Mouse (Mus musculus) heart, adult 2 months (tissue): ENCODE data around the gene Slc22a20. TPM values are rescaled to one million over a fixed set of nuclear protein-coding genes. Genes with fewer than 3 reads are reported as not detected.

Experiments
- DNase-seq, 2 experiments: peaks; one replicate each; pipeline ENCODE4 v3.0.0; 2021
- H3K27ac ChIP-seq: fragments of 200-600 bp; 2 replicates; pipeline ENCODE4 v1.8.1; 2022
- H3K27me3 ChIP-seq: fragments of 200-500 bp; 2 replicates; pipeline ENCODE4 v1.6.1; 2012; ENCODE audit warnings: mild to moderate bottlenecking, low read length, inconsistent platforms, mixed read lengths; ENCODE audit not compliant: control insufficient read depth, insufficient read depth
- H3K36me3 ChIP-seq: fragments of 200-500 bp; 2 replicates; pipeline ENCODE4 v1.6.1; 2012; ENCODE audit warnings: low read length, inconsistent platforms; ENCODE audit not compliant: control insufficient read depth, insufficient read depth
- H3K4me1 ChIP-seq: fragments of 200-500 bp; 2 replicates; pipeline ENCODE4 v1.6.1; 2011; ENCODE audit warnings: low read length; ENCODE audit not compliant: control insufficient read depth, insufficient read depth
- H3K4me3 ChIP-seq: fragments of 200-600 bp; 2 replicates; pipeline ENCODE4 v1.8.1; 2022
- H3K79me2 ChIP-seq: fragments of 200-500 bp; replicated peaks from 2 replicates; pipeline ENCODE4 v1.6.1; 2012; ENCODE audit warnings: mild to moderate bottlenecking, inconsistent platforms, low read length, moderate library complexity, mixed read lengths; ENCODE audit not compliant: control insufficient read depth, insufficient read depth
- H3K9ac ChIP-seq: fragments of 200-500 bp; 2 replicates; pipeline ENCODE4 v1.6.1; 2012; ENCODE audit warnings: low read depth, mild to moderate bottlenecking, control low read depth, inconsistent platforms, low read length, mixed read lengths
- CTCF ChIP-seq: fragments of 200-600 bp; IDR thresholded peaks from 2 replicates; pipeline ENCODE4 v1.8.1; 2022; ENCODE audit warnings: antibody characterized with exemption, mild to moderate bottlenecking, moderate library complexity
- EP300 ChIP-seq: fragments of 200-500 bp; IDR thresholded peaks from 2 replicates; pipeline ENCODE4 v1.6.1; 2011; ENCODE audit warnings: low read depth, low read length, control low read depth; ENCODE audit not compliant: insufficient read depth
- POLR2A ChIP-seq: fragments of 200-500 bp; IDR thresholded peaks from 2 replicates; pipeline ENCODE4 v1.6.1; 2011; ENCODE audit warnings: mild to moderate bottlenecking, low read depth, low read length, control low read depth; ENCODE audit not compliant: insufficient read depth
- WGBS: fragments of 180-500 bp; shearing (Covaris S2); methylation state at CpG from one replicate; pipeline ENCODE4 v1.1.7; 2018; 5-methylcytosine and 5-hydroxymethylcytosine counted together
- intact Hi-C: fragments of 180-260 bp; cut with DNase I; formaldehyde crosslinking; loops from one replicate; pipeline ENCODE4 v1.15.1; 2025
- long read RNA-seq: library from polyadenylated mRNA; stranded (forward); transcript quantifications from one replicate; pipeline ENCODE4 v2.0.0, GENCODE M21; 2021
- polyA plus RNA-seq: library from polyadenylated mRNA; depleted of rRNA; stranded (reverse); fragments of >200 nt; gene quantifications from 2 replicates; pipeline ENCODE4 v1.2.3, GENCODE M21; 2012; rRNA removed
- total RNA-seq, 2 experiments: library from RNA; stranded (reverse); gene quantifications; 2 replicates each; pipeline ENCODE4 v1.2.3; 2021

Gene Slc22a20
- total RNA-seq (not detected), polyA plus RNA-seq (not detected in 2 replicates)
- long read RNA-seq, result 0 reads

DNA sequence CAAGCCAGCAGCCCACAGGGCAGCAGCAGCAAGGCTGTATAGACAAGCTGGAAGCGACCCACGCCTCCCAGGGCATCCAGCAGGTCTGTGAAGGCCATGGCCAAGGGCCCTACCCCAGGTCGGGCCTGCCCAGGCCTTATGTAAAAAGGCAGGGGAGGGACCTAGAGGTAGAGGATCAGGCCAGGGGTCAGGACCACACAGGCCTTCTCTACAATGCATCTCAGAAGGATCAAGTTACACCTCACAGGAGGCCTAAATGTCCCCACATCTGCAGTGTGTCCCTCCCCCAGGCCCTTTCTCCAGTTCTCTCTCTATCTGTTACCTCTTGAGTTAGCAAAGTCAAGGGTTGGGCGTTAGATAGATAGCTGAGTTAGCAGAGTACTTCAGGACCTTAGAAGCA is at the start of gene Slc22a20:
Slc22a20 (minus strand) TSS at position 101 of the 400 bp plus-strand sequence.
- H3K4me1 ChIP-seq, result no peaks in the 10 kb centered on the region

GRCm38 (mm10) chr19:6030520-6031280 is 44.8 kb upstream of the Slc22a20 start:
- TF ChIP-seq CTCF, result no peak
- no peak for TF ChIP-seq POLR2A
- TF ChIP-seq EP300, result no peak
- DNase-seq, result no peak
- H3K4me3 ChIP-seq, result no peak overlapping the region
- no peaks in the 10 kb centered on the region for H3K4me1 ChIP-seq
- intact Hi-C loops, result no loop called here
- 65% methylated on average over 14 of the region's 14 CpGs for WGBS
- no peak overlapping the region for H3K9ac ChIP-seq
- H3K27me3 ChIP-seq, result no peaks in the 10 kb centered on the region
- H3K27ac ChIP-seq, result no peak overlapping the region
- no peaks in the 10 kb centered on the region for H3K79me2 ChIP-seq
- no peaks in the 10 kb centered on the region for H3K36me3 ChIP-seq

More for the DNA sequence above, at the start of gene Slc22a20:
- Histone ChIP-seq H3K4me3 (no peak within 1 kb of the TSS), H3K27me3 (no peaks in the 10 kb centered on the region), H3K79me2 (no peaks in the 10 kb centered on the region), H3K27ac (no peak within 1 kb of the TSS), H3K9ac (no peak within 1 kb of the TSS), H3K36me3 (no peaks in the 10 kb centered on the region)
- WGBS, result 70% methylated on average over 4 of the region's 4 CpGs
- intact Hi-C loops, result no loop called here
- no peak for DNase-seq
- TF ChIP-seq POLR2A (no peak), CTCF (no peak), EP300 (no peak)

DNA sequence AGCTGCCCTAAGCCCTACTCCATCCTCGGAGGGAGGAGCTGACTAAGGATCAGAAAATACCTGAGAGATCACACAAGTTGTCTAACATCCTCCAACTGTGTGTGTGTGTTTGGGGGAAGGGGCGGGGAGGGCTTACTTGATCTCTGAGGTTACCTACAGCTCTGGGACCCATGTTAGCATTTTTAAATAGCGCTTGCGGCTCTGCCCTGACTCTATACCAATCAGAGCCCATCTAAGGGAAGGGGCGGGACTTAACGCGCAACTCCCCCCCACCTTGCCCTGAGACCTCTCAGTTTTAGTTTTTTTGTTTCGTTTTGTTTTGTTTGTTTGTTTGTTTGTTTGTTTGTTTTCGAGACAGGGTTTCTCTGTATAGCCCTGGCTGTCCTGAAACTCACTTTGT is 43.5 kb upstream of the Slc22a20 start:
- H3K79me2 ChIP-seq, result no peaks in the 10 kb centered on the region
- no peaks in the 10 kb centered on the region for H3K36me3 ChIP-seq
- DNase-seq, result no peak
- H3K4me1 ChIP-seq, result no peaks in the 10 kb centered on the region
- WGBS, result 73% methylated on average over 9 of the region's 9 CpGs
- no peak overlapping the region for H3K27ac ChIP-seq
- H3K4me3 ChIP-seq, result no peak overlapping the region
- intact Hi-C loops, result no loop called here
- no peak overlapping the region for H3K9ac ChIP-seq
- TF ChIP-seq CTCF (no peak), POLR2A (no peak), EP300 (no peak)
- no peaks in the 10 kb centered on the region for H3K27me3 ChIP-seq

DNA sequence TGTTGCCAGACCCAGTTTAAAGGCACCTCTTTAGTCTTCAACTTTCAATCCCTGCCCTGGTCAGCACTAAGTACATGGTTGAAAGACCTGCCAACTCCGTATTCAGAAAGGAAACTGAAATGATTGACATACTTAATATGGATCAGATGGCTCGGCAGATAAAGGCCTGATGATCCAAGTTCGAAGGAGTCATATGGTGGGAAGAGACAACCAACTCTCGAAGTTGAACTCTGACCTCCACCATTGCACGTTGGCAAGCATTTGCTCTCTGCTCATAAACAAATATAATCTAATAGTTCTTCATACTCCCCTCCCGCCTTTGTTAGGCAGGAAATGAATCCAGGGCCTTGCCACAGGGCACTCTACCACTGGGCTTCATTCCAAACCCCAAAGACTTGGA is 43.0 kb upstream of the Slc22a20 start:
- no peaks in the 10 kb centered on the region for H3K79me2 ChIP-seq
- no peaks in the 10 kb centered on the region for H3K27me3 ChIP-seq
- H3K36me3 ChIP-seq, result no peaks in the 10 kb centered on the region
- 65% methylated on average over 6 of the region's 6 CpGs for WGBS
- H3K4me1 ChIP-seq, result no peaks in the 10 kb centered on the region
- DNase-seq, result no peak
- intact Hi-C loops, result no loop called here
- TF ChIP-seq EP300 (no peak), POLR2A (no peak), CTCF (no peak)
- no peak overlapping the region for H3K27ac ChIP-seq
- no peak overlapping the region for H3K9ac ChIP-seq
- no peak overlapping the region for H3K4me3 ChIP-seq

DNA sequence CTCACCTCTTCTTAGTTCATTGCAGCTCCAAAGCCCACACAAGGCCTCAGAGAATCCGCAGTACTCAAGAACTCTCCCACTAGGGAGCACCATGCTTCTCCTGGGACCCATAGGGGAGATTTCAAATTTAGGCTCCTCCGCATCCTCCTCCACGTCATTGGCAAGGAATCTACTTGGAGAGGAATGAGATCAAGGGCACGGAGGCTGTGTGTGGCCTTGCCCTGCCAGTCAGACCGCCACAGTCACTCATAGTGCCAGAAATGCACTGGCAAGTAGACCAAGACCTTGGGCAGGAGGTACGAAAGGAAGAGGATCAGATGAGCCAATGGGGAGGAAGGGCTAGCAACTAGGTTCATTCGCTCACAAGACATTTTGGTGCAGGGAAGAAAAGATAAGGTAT is 38.0 kb upstream of the Slc22a20 start:
- no peak overlapping the region for H3K27ac ChIP-seq
- no peak for DNase-seq
- intact Hi-C loops, result no loop called here
- H3K79me2 ChIP-seq, result no peaks in the 10 kb centered on the region
- no peak overlapping the region for H3K9ac ChIP-seq
- H3K27me3 ChIP-seq, result peaks cover 3% of the 10 kb centered on the region; the same call in 1 of the 2 replicates
- WGBS, result 65% methylated on average over 7 of the region's 7 CpGs
- TF ChIP-seq CTCF (no peak), POLR2A (no peak), EP300 (no peak)
- H3K36me3 ChIP-seq, result no peaks in the 10 kb centered on the region
- no peaks in the 10 kb centered on the region for H3K4me1 ChIP-seq
- H3K4me3 ChIP-seq, result no peak overlapping the region

GRCm38 (mm10) chr19:6023059-6023458 is 37.1 kb upstream of the Slc22a20 start:
- Histone ChIP-seq H3K36me3 (no peaks in the 10 kb centered on the region), H3K27ac (no peak overlapping the region), H3K27me3 (peaks cover 3% of the 10 kb centered on the region; the same call in 1 of the 2 replicates), H3K4me3 (no peak overlapping the region), H3K79me2 (no peaks in the 10 kb centered on the region), H3K4me1 (no peaks in the 10 kb centered on the region), H3K9ac (no peak overlapping the region)
- intact Hi-C loops, result no loop called here
- no peak for DNase-seq
- 66% methylated on average over 8 of the region's 8 CpGs for WGBS
- TF ChIP-seq CTCF, result no peak
- TF ChIP-seq EP300, result no peak
- no peak for TF ChIP-seq POLR2A
